Mouse (Mus musculus) mouse trophoblast stem cell (cell line): ENCODE measurements around the gene Agtr2.
"Not testable (repeated sequence)": the region's sequence is repeated elsewhere in the genome, so short reads cannot be mapped to it uniquely, and the experiment has no call there.

Experiments
- in situ Hi-C, 2 experiments: fragments of 300-500 bp; cut with MseI, MboI; formaldehyde crosslinking; loops; 2 replicates in 1 of 2; 3 replicates in 1 of 2; pipeline ENCODE4 v1.15.1; 2025

The Agtr2 gene

DNA sequence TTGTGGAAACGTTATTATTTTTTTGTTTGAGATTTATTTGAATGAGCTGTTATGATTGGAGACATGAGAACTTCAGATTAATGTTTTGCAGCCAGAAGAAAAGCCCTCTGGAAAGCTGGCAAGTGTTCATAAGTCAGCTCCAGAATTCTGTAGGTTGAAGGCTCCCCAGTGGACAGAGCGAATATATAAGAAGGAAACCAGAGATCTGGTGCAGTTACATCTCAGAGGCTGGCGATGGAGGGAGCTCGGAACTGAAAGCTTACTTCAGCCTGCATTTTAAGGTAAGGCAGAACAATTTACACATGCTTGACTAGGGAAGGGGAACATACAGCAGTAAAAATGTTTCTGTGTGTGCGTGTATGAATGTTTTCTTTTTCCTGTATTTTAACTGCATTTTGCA lies at the start of gene Agtr2:
TSS of gene Agtr2 (plus strand) at position 131 of the 400 bp plus-strand sequence.
- in situ Hi-C loops, result no loop called here

GRCm38 (mm10) chrX:21452519-21452918 lies 31.8 kb upstream of the Agtr2 start:
- in situ Hi-C loops, result no loop called here

DNA sequence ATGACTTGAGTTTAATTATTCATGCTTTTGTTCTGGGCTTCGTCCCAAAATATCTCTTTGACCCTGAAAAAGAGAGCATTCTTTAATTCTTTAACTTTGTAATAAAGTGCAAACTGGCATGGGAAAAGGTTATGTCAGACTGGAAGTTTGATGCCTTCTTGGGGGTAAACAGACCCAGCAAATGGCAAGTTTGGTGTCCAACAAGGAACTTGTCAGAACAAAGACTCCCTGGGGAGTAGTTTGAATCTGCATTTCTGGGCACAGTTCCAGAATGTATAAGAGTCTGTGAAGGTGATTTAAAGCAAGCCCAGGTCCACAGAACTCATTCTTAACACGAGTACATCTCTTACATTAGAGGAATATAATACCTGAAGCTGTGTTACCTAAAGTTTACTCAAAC lies 3.8 kb downstream of the Agtr2 start:
- in situ Hi-C loops, result no loop called here

GRCm38 (mm10) chrX:21500242-21500641 lies 15.9 kb downstream of the Agtr2 start:
- in situ Hi-C loops, result no loop called here

DNA sequence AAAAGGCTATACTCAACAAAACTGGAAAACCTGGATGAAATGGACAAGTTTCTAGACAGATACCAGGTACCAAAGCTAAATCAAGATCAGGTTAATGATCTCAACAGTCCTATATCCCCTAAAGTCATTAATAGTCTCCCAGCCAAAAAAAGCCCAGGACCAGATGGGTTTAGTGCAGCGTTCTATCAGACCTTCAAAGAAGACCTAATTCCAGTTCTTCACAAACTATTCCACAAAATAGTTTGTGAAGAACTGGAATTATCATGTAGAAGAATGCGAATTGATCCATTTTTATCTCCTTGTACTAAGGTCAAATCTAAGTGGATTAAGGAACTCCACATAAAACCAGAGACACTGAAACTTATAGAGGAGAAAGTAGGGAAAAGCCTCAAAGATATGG lies 23.0 kb downstream of the Agtr2 start:
- in situ Hi-C loops, result not testable (repeated sequence)

DNA sequence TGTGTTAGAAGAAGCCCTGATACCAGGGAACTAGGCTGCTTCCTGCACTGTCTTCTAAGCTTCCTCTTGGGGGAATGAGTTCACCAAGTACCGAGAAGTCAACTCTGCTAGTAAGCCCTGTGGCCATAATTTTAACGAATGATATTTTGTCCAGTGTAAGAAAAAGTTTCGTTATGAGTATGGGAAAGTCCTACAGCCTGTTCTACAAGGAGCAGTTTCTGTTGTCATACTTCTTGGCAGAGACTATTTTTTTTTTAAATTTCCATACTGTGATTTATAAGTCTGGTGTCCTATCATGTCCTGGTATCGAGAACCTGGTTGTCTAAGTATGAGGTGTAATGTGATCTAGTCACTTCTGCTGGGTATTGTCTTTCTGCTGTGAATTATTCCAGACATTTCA lies 38.2 kb downstream of the Agtr2 start:
- in situ Hi-C loops, result no loop called here
